Mouse (Mus musculus) gastrocnemius, postnatal 25 days (tissue): ENCODE measurements around the gene Gfi1. TPM values are rescaled to one million over a fixed set of nuclear protein-coding genes. Genes with fewer than 3 reads are reported as not detected.

ENCODE experiments used
- DNase-seq: peaks from one replicate; pipeline ENCODE4 v3.0.0; 2022
- total RNA-seq, 2 experiments: library from RNA; stranded (reverse); gene quantifications; 1 replicate in 1 of 2; 2 replicates in 1 of 2; pipeline ENCODE4 v1.2.3; 2021

Gfi1 gene
- total RNA-seq, 2 experiments from 2014 or later: 0.29 TPM; not detected in 1

DNA sequence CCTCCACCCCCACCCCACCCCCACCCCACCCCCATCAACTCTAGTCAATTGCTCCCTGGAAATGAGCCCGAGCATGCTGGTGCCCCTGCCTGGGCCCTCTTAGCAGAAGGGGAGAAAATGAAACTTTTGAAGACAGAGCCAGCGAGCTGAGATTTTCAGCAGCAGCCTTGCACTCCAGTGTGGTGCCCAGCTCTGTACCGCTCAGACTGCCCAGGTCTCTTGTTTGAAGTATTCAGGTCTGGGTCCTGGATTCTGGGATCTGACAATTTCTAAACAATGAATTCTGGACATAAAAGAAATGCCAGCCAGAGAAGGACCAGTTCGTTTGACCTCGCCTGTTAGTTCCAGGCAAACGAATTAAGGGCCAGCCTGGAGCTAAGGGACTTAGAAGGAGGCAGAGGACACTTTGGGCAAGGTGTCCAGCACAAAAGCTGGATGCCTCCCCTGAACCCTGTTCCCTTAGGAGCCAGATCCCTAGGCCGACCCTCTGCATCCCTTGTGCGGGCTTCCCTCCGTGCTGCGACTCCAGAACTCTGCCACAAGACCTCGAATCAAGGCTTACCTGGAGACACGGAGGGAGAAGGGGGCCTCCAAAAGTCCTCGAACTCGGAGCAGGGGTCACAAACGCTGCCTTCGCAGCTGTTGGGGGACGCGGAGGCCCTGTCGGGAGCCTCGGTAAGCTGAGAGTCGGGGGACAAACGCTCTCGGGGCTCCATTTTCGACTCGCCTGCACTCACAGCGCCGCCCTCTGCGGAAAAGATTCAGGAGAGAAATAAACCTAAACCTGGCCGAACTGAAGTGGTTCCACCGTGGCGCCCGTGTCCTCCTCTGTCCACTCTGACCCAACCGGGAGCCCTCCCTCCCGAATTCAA, 2.9 kb downstream of the Gfi1 start:
- DNase-seq: no peak

GRCm38 (mm10) chr5:107721638-107722011, 4.2 kb downstream of the Gfi1 start:
- DNase-seq: no peak

DNA sequence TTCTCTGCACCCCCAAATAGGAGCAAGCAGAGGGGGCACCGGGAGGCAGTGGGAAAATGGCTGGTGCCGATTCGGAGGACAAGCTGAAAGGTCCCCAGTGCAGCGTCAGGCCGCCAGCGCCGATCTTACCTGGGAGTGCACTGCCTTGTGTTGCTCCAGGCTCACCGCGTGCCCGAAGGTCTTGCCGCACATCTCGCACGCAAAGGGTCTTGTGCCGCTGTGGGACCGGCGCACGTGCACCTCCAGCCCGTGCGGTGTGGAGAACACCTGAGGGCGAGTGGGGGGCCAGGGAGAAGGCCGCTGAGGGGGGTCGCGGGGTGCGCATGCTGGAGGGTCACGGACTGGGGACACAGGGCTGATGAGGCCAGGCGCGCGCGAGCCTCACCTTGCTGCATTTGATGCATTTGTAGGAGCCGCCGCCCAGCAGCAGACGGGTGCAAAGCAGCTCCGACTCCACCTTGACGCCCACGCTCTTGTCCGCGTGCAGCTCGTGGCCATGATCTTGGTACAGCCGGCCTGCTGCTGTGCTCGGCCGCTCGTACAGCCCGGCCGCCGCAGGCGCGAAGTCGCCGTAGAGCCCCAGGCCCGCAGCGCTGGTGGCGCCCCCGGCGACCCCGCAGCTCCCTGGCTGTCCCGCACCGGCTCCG, 4.7 kb downstream of the Gfi1 start:
- no peak for DNase-seq

DNA sequence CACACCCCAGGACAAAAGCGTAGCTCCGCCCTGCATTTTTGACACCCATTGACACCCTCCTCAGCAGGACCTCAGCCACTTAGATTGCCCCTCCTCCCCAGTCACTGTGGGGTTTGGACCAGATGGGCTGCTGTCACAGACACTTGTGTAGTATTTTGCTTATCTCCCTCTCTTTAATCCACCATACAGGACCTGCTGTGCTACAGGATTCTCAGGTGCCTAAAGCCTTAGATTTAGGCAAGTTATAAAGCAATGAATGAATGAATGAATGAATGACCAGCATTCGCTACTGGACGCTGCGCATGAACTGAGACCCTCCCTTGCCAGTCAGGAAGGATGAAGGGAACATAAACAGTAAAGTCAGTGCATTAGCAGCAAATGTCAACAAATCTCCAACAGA, 5.3 kb downstream of the Gfi1 start:
- DNase-seq: no peak

DNA sequence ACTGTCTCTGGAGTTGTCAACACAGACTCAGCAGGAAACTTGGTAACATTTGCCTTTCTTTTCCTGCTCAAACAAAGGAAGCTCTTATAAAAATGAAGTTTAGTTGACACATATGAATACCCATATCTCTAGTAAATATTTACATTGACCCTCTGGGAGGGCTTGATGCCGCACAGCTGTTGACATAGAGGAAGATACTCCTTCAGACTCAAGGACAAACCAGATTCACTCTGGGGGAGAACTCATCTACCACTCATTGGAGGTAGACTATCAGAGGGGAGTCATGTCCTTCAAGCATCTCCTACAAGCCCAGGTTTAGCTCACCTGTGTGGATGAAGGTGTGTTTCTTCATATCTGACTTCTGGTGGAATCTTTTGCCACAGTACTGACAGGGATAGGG, 6.0 kb downstream of the Gfi1 start:
- no peak for DNase-seq

- no peak for DNase-seq
These were observed 6.6 kb downstream of the Gfi1 start for GRCm38 (mm10) chr5:107719209-107719608.

- no peak for DNase-seq
These were observed 7.9 kb downstream of the Gfi1 start for GRCm38 (mm10) chr5:107717871-107718361.

GRCm38 (mm10) chr5:107711689-107712088, 14.1 kb downstream of the Gfi1 start:
- no peak for DNase-seq

- no peak for DNase-seq
These were observed 17.6 kb downstream of the Gfi1 start for GRCm38 (mm10) chr5:107708124-107708797.

GRCm38 (mm10) chr5:107706262-107706661, 19.6 kb downstream of the Gfi1 start:
- no peak for DNase-seq

DNA sequence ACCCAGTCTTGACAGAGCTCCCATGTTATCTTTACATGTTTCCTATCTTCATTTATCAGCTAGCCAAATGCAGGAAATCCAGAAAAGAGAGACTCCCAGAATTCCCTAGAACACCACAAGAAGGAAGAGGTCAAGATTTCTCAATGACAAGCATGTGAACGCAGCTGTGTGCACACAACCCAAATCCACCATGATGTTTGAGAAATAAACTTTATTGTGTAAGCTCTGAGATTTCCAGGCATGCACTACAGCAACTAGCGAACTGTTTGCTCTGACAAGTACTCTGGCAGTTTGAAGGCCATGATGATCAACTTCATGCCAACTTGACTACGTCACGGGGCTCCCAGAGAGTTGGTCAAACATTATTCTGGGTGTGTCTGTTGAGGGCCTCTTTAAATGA, 20.1 kb downstream of the Gfi1 start:
- DNase-seq: no peak

DNA sequence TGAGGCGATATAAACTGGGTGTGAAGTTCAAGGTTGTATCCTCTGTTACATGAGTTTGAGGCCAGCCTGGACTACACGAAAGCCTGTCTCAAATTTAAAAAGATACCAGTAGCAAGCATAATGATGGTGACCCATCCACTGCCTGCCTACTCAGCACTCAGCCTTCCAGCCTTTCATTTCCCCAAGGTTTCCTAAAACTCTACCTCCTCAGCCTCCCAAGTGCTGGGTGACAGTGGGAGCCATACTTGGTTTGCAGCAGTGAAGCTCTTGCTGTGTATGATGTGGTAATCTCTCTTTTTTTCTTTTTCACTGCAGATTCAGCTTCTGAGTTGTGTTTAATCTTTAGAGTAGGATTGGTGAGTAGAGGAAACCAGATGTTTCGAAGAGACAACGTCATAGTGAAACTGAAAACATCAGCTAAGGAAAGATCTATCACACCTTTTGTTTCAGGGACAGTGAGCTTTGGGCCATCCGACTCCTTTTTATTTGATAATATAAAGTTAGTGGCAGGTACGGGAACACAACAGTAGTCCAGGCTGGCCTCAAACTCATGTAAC, 22.6 kb downstream of the Gfi1 start:
- DNase-seq: no peak

DNA sequence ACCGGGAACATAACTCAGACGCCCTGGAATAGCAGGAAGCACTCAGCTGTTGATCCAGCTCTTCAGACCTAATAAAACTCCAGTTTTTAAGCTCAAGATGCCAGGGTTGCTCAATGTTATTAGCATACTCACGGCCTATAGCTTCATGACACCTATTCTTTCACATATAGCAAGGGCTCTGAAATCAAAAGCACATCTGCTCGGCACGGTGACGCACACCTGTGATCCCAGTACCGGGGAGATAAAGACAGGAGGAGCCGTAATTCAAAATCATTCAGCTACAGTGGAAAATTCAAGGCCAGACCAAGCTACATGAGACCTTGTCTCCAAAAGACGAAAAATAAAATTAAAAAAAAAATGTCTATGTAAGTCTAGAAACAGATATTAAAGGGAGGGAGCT, 24.2 kb downstream of the Gfi1 start:
- DNase-seq: no peak

DNA sequence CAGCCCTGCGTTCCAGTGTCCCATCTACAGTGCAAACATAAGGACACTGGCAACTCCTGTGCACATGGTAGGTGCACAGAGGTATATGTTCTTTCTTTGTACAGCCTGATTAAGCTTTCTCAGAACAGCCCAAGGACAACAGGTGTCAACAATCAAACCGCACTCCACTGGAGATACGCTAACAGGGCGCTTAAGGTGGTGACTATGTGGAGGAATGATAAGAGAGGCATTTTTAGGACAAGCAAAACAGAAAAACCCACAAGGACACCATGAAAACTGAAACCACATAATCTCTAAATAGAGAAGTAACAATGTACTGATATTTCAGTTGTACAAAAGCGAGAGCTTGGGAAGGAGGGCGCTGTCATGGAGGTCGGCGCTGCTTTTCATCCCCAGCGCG, 25.0 kb downstream of the Gfi1 start:
- no peak for DNase-seq

- no peak for DNase-seq
These were observed 26.9 kb downstream of the Gfi1 start for GRCm38 (mm10) chr5:107698888-107699287.

- no peak for DNase-seq
These were observed 30.8 kb downstream of the Gfi1 start for GRCm38 (mm10) chr5:107695019-107695418.

DNA sequence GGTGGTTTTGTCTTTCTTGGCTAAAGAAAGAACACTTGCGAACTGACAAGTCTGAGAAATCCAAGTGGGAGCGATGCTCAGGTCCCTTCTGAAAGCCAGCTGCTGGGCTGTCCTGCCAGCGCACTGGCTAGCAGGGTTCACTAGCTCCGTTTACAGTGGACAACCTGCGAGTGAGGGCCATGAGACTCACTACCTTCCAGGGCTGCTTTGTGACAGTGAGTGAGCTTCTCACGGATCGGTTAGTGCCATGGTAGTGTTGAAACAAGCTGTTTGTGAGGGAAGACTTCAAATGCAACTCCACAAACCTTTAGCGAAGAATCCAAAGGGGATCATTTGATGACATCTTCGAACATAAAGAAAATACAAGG, 37.4 kb downstream of the Gfi1 start:
- DNase-seq: no peak

GRCm38 (mm10) chr5:107687592-107688498, 38.0 kb downstream of the Gfi1 start:
- peak; percentile 53 for DNase-seq

GRCm38 (mm10) chr5:107687161-107687560, 38.7 kb downstream of the Gfi1 start:
- no peak for DNase-seq

GRCm38 (mm10) chr5:107684380-107684779, 41.5 kb downstream of the Gfi1 start:
- DNase-seq: no peak

DNA sequence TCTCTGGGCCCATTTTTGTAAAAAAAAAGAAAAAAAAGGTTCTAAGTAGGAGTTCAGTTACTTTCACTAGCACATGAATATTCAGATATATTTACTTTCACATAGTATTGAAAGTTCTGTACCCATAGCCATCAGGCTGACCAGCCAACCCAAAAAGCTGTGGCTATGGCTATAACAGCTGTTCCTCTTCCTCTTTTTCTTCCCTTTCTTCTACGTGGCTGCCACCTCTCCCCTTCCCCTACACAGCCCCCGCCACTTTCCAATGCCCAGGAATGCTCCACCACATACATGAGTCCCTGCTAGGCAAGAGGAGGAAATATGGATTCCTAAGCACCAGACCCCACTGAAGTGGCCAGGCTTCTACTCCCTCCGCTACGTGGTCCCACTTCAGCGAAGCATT, 44.5 kb downstream of the Gfi1 start:
- no peak for DNase-seq

- DNase-seq: no peak
These were observed 47.4 kb downstream of the Gfi1 start for GRCm38 (mm10) chr5:107678392-107678791.
